Mouse (Mus musculus) neural tube, embryonic 15.5 days (tissue): ENCODE measurements around the gene Hsd17b2. TPM values are rescaled to one million over a fixed set of nuclear protein-coding genes. Genes with fewer than 3 reads are reported as not detected.
A peak's percentile ranks its signal among the peaks of the same experiment; 100 is the strongest.

Experiments
- ATAC-seq: fragments of 200-750 bp; cut with Nextera tagmentation; 2 replicates; pipeline ENCODE4 v1.8.0; 2017; ENCODE audit warnings: mild to moderate bottlenecking, moderate TSS enrichment, moderate library complexity; ENCODE audit not compliant: low FRiP score
- H3K27ac ChIP-seq: fragments of 300-500 bp; sonication (generic); replicated peaks from 2 replicates; pipeline ENCODE4 v1.5.1; 2015; ENCODE audit warnings: mild to moderate bottlenecking, inconsistent platforms
- H3K27me3 ChIP-seq: fragments of 300-500 bp; sonication (generic); replicated peaks from 2 replicates; pipeline ENCODE4 v1.6.1; 2015; ENCODE audit warnings: inconsistent platforms
- H3K36me3 ChIP-seq: fragments of 300-500 bp; sonication (generic); 2 replicates; pipeline ENCODE4 v1.6.1; 2015; ENCODE audit warnings: inconsistent platforms
- H3K4me1 ChIP-seq: fragments of 300-500 bp; sonication (generic); 2 replicates; pipeline ENCODE4 v1.6.1; 2015; ENCODE audit warnings: inconsistent platforms
- H3K4me2 ChIP-seq: fragments of 300-500 bp; sonication (generic); 2 replicates; pipeline ENCODE4 v1.6.1; 2015; ENCODE audit warnings: inconsistent platforms, mild to moderate bottlenecking, moderate library complexity
- H3K4me3 ChIP-seq: fragments of 300-500 bp; sonication (generic); replicated peaks from 2 replicates; pipeline ENCODE4 v1.5.1; 2015; ENCODE audit warnings: mild to moderate bottlenecking, inconsistent platforms
- H3K9ac ChIP-seq: fragments of 300-500 bp; sonication (generic); replicated peaks from 2 replicates; pipeline ENCODE4 v1.6.1; 2015; ENCODE audit warnings: mild to moderate bottlenecking, inconsistent platforms
- H3K9me3 ChIP-seq: fragments of 300-500 bp; sonication (generic); replicated peaks from 2 replicates; pipeline ENCODE4 v1.6.1; 2016; ENCODE audit warnings: inconsistent platforms
- WGBS: fragments of 180-500 bp; shearing (Covaris S2); methylation state at CpG from one replicate; pipeline ENCODE4 v1.1.7; 2015; ENCODE audit warnings: mixed read lengths; 5-methylcytosine and 5-hydroxymethylcytosine counted together
- polyA plus RNA-seq: library from polyadenylated mRNA; unstranded; fragments of >200 nt; fragmentation: Nextera tagmentation; extraction: Ambion mirVana; gene quantifications from 2 replicates; pipeline ENCODE4 v1.2.1, GENCODE M21; 2015

Hsd17b2 gene
- polyA plus RNA-seq, 1 experiment from 2014 or later, result 0.35 TPM

DNA sequence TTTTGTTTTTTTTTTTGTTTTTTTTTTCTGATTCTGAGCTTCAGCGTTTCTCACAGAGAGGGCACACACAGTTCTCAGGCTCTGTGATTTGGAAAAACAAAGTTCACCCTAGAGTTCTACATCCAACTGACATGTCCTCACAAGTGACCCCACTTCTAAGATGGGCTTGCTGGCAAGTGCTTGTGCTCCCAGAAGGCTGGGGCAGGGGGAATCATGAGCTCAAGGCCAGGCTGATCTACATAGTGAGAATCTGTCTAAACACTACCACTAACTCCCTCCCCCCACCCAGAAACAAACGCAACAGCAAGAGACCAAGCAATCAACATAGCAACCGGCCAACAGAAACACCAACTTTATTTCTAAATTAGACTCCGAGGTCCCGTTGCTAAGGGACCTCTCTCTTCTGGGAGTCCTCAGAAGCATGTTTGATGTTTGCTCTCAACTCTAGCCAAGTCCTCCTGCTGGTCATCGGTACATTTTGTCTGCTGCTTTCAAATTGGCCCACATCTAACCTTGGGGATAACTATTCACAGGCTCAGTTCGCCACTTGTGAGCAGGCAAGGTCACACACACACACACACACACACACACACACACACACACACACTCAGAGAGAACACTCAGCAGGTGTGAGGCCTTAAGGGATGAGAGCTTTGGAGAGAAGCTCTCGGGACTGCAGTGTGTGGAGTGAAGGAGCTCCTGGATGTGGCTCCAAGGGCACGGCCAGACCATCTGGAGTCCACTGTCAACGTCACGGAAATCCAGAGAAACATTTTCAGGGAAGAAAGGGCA is 77.0 kb downstream of the Hsd17b2 start:
- 76% methylated on average over 11 of the region's 11 CpGs for WGBS
- Histone ChIP-seq H3K27ac (no peak overlapping the region), H3K9me3 (no peaks in the 10 kb centered on the region), H3K9ac (no peak overlapping the region), H3K36me3 (no peaks in the 10 kb centered on the region), H3K4me3 (no peak overlapping the region), H3K4me2 (no peak overlapping the region), H3K4me1 (no peaks in the 10 kb centered on the region), H3K27me3 (no peaks in the 10 kb centered on the region)
- ATAC-seq, result no peak

- Histone ChIP-seq H3K4me2 (no peak overlapping the region), H3K27ac (no peak overlapping the region), H3K4me1 (no peaks in the 10 kb centered on the region), H3K9ac (no peak overlapping the region), H3K27me3 (no peaks in the 10 kb centered on the region), H3K4me3 (no peak overlapping the region), H3K9me3 (no peaks in the 10 kb centered on the region), H3K36me3 (no peaks in the 10 kb centered on the region)
- no peak for ATAC-seq
- WGBS, result 77% methylated on average over 6 of the region's 6 CpGs
Observed at GRCm38 (mm10) chr8:117779344-117779743, 77.6 kb downstream of the Hsd17b2 start.

DNA sequence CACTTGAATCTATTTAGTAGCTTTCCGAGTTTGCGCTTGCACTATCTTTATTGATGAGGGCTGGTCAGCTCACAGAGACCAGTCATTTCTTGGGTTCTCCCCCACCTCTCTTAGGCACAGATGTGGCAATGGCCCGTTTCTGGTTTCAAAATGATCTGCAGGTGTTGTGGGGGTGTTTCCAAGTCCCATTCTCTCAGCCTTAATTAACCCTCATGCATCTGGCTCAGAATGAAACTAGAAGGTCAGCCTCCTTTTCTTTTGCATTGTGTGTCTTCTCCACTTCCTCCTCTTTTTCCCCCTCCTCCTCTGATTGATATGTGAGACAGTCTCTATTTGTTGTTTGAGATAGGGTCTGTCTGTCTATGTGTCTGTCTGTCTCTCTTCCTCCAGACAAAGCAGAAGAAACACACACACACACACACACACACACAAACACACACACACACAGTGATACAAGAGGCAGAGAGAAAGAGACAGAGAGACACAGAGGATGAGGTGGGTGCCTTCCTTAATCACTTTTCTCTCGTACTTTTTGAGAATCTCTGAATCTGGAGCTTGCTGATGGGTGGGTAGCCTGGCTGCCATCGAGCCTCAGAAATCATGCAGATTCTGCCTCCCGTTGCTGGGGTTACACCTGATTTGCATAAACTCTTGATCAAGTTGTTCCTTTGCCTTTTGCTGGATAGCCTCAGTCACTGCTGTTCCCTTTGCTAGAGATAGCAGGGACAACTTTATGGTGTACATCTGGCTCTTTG is 79.8 kb downstream of the Hsd17b2 start:
- WGBS, result 68% methylated on average over 6 of the region's 6 CpGs
- Histone ChIP-seq H3K4me3 (no peak overlapping the region), H3K36me3 (no peaks in the 10 kb centered on the region), H3K4me2 (no peak overlapping the region), H3K9me3 (no peaks in the 10 kb centered on the region), H3K4me1 (no peaks in the 10 kb centered on the region), H3K9ac (no peak overlapping the region), H3K27me3 (no peaks in the 10 kb centered on the region), H3K27ac (no peak overlapping the region)
- no peak for ATAC-seq

DNA sequence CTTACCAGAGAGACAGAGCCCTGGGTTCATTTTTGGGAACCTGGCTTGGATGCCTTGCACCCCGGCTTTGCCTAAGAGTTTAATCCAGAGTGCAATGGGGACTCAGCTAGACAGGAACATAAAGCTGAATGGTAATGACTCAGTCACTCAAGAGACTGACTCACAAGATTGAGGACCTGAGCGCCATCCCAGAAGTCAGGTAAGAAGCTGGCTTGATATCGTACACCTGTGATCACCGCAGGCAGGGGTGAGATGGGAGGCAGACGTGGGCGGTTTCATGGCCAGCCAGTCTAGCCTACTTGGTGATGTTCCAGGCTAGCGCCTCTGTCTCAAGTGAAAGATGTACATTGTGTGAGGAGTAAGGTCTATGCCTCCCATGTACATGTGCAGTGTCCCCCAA is 81.3 kb downstream of the Hsd17b2 start:
- no peak for ATAC-seq
- no peak overlapping the region for H3K4me3 ChIP-seq
- H3K27ac ChIP-seq, result no peak overlapping the region
- H3K27me3 ChIP-seq, result no peaks in the 10 kb centered on the region
- no peak overlapping the region for H3K4me2 ChIP-seq
- no peaks in the 10 kb centered on the region for H3K4me1 ChIP-seq
- WGBS, result 96% methylated on average over 7 of the region's 7 CpGs
- peaks cover 8% of the 10 kb centered on the region for H3K36me3 ChIP-seq
- no peak overlapping the region for H3K9ac ChIP-seq
- H3K9me3 ChIP-seq, result no peaks in the 10 kb centered on the region

DNA sequence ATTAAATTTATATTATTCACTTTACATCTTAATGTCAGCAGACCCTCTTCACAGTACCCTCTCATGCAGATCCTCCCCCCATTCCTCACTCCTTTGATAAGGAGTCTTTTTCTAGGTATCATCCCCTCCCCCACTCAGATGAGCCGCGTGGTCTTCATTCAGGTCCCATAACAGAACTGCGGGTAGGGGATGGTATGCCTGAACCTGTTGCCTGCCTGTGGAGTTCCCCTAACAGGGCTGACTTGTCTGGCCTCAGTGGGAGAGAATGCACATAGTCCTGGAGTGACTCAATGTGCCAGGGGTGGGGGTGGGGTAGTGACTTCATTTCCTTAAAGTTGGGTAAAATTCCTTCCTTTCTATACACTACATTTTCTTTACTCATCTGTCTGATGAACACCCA is 84.7 kb downstream of the Hsd17b2 start:
- Histone ChIP-seq H3K4me1 (no peaks in the 10 kb centered on the region), H3K27ac (no peak overlapping the region), H3K36me3 (peaks cover 31% of the 10 kb centered on the region), H3K9ac (no peak overlapping the region), H3K4me3 (no peak overlapping the region), H3K4me2 (no peak overlapping the region), H3K9me3 (no peaks in the 10 kb centered on the region), H3K27me3 (no peaks in the 10 kb centered on the region)
- ATAC-seq, result no peak
- 88% methylated on average over 3 of the region's 3 CpGs for WGBS

- Histone ChIP-seq H3K36me3 (peaks cover 51% of the 10 kb centered on the region), H3K27me3 (no peaks in the 10 kb centered on the region), H3K9me3 (no peaks in the 10 kb centered on the region), H3K4me1 (peaks cover 14% of the 10 kb centered on the region), H3K4me3 (no peak overlapping the region), H3K4me2 (no peak overlapping the region), H3K27ac (no peak overlapping the region), H3K9ac (no peak overlapping the region)
- WGBS, result 86% methylated on average over 19 of the region's 19 CpGs
- ATAC-seq, result no peak
Observed at GRCm38 (mm10) chr8:117792616-117793144, 91.0 kb downstream of the Hsd17b2 start.

- Histone ChIP-seq H3K27ac (no peak overlapping the region), H3K36me3 (peaks cover 45% of the 10 kb centered on the region), H3K4me3 (no peak overlapping the region), H3K9me3 (no peaks in the 10 kb centered on the region), H3K27me3 (no peaks in the 10 kb centered on the region), H3K9ac (no peak overlapping the region), H3K4me2 (no peak overlapping the region), H3K4me1 (peaks cover 19% of the 10 kb centered on the region)
- ATAC-seq, result no peak
- WGBS, result 70% methylated on average over 10 of the region's 10 CpGs
Observed at GRCm38 (mm10) chr8:117794581-117794980, 92.9 kb downstream of the Hsd17b2 start.

- no peaks in the 10 kb centered on the region for H3K27me3 ChIP-seq
- no peak overlapping the region for H3K9ac ChIP-seq
- peaks cover 37% of the 10 kb centered on the region for H3K4me1 ChIP-seq
- ATAC-seq, result no peak
- no peak overlapping the region for H3K4me3 ChIP-seq
- no peak overlapping the region for H3K27ac ChIP-seq
- H3K9me3 ChIP-seq, result no peaks in the 10 kb centered on the region
- 95% methylated on average over 15 of the region's 15 CpGs for WGBS
- H3K4me2 ChIP-seq, result no peak overlapping the region
- peaks cover 32% of the 10 kb centered on the region for H3K36me3 ChIP-seq
Observed at GRCm38 (mm10) chr8:117796464-117796863, 94.8 kb downstream of the Hsd17b2 start.

DNA sequence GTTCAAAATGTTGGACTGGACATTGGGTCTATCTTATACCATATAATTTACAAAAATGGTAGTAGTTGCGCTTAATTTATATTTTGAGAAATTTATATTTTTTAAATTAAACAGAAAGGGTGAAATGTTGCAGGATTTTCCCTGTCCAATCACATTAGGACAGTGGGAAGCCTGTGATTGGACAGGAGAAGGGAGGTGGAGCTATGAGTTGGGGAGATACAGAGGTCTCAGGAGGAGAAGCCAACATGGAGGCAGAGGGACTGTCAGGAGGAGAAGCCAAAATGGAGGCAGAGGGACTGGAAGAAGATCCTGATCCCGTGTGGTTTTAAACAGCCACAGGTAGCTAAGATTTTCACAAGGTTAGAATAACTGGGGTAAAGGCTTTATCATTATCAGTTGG is 96.4 kb downstream of the Hsd17b2 start:
- H3K27ac ChIP-seq, result no peak overlapping the region
- peaks cover 45% of the 10 kb centered on the region for H3K4me1 ChIP-seq
- no peak overlapping the region for H3K9ac ChIP-seq
- no peak for ATAC-seq
- no peak overlapping the region for H3K4me2 ChIP-seq
- H3K36me3 ChIP-seq, result peaks cover 21% of the 10 kb centered on the region
- no peaks in the 10 kb centered on the region for H3K9me3 ChIP-seq
- WGBS, result over 99% methylated on average over 2 of the region's 2 CpGs
- H3K4me3 ChIP-seq, result no peak overlapping the region
- no peaks in the 10 kb centered on the region for H3K27me3 ChIP-seq

DNA sequence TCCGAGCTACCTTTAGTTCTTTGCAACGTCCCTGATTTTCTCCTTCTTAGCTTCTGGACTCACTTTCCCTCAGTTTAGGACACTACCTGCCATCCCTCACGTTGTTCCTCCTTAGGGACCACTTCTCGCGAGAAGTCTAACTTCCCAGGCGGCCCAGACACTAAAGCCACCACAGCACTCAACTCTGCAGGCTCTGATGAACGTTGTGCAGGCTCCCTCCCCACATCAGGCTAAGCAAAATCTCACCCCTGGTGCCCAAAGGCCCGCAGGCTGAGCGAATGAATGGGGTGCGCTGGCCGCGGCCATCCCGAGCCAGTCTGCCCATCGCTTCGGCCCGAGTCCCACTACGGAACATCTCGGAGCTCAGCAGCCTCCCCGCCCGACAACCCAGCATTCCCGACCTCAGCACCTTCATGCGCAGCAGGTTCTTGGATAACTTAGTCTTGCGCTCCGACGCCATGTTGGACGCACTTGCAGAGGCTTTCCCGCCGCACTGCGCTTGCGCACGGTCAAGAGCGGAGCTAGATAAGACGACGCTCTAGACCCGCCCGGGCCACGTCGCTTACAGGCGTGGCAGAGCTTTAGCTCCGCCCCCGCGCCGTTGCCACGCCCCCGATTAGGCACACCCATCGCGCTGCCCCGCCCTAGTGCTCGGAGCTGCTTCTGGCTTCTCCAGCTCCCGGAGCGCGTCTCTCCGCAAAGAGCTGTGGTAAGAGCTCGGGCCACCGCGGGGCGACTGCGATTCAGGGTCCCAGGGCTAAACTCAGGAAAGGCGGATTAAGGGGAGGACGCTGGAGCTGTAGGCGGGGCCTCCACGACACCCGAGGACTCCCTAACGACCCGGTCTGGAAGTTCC is 100.0 kb downstream of the Hsd17b2 start, which contains the start of gene Mphosph6:
Gene Mphosph6 (minus strand): TSS at position 501 of the 856 bp plus-strand sequence.
- peak within 1 kb of the TSS; percentile 87 for H3K27ac ChIP-seq
- peak within 1 kb of the TSS; percentile 76 for H3K4me2 ChIP-seq
- H3K4me1 ChIP-seq, result peaks cover 31% of the 10 kb centered on the region
- H3K4me3 ChIP-seq, result peak within 1 kb of the TSS; percentile 79
- under 1% methylated on average over 65 of the region's 65 CpGs for WGBS
- no peaks in the 10 kb centered on the region for H3K9me3 ChIP-seq
- peak within 1 kb of the TSS; percentile 83 for H3K9ac ChIP-seq
- H3K36me3 ChIP-seq, result peaks cover 13% of the 10 kb centered on the region
- H3K27me3 ChIP-seq, result no peaks in the 10 kb centered on the region
- peak; percentile 99 for ATAC-seq

GRCm38 (mm10) chr8:117802299-117802689 is 100.6 kb downstream of the Hsd17b2 start:
- no peaks in the 10 kb centered on the region for H3K27me3 ChIP-seq
- peak; percentile 70 for ATAC-seq
- H3K4me2 ChIP-seq, result peak overlapping the region; percentile 76
- peak overlapping the region; percentile 47 for H3K9ac ChIP-seq
- no peaks in the 10 kb centered on the region for H3K9me3 ChIP-seq
- H3K27ac ChIP-seq, result peak overlapping the region; percentile 87
- peaks cover 10% of the 10 kb centered on the region for H3K36me3 ChIP-seq
- H3K4me3 ChIP-seq, result peak overlapping the region; percentile 79
- peaks cover 31% of the 10 kb centered on the region for H3K4me1 ChIP-seq
- WGBS, result 3% methylated on average over 11 of the region's 11 CpGs
